Mouse (Mus musculus) hindbrain, postnatal 0 days (tissue): ENCODE data around the gene Slit1. TPM values are rescaled to one million over a fixed set of nuclear protein-coding genes. Genes with fewer than 3 reads are reported as not detected.

Source experiments
- ATAC-seq: fragments of 200-750 bp; cut with Nextera tagmentation; 2 replicates; pipeline ENCODE4 v1.8.0; 2017; ENCODE audit warnings: mild to moderate bottlenecking, moderate TSS enrichment, moderate library complexity
- DNase-seq: peaks from one replicate; pipeline ENCODE4 v3.0.0-alpha.2; 2015; ENCODE audit warnings: low spot score
- H3K27ac ChIP-seq: fragments of 300-500 bp; sonication (generic); 2 replicates; pipeline ENCODE4 v1.5.1; 2014; ENCODE audit warnings: mild to moderate bottlenecking
- H3K27me3 ChIP-seq: fragments of 300-500 bp; sonication (generic); 2 replicates; pipeline ENCODE4 v1.6.1; 2014; ENCODE audit warnings: low read length, mixed read lengths; ENCODE audit not compliant: insufficient read depth
- H3K36me3 ChIP-seq: fragments of 300-500 bp; sonication (generic); 2 replicates; pipeline ENCODE4 v1.6.1; 2014; ENCODE audit warnings: low read length, mixed read lengths; ENCODE audit not compliant: insufficient read depth
- H3K4me1 ChIP-seq: fragments of 300-500 bp; sonication (generic); 2 replicates; pipeline ENCODE4 v1.6.1; 2014; ENCODE audit warnings: antibody characterized with exemption, low read length, mixed read lengths; ENCODE audit not compliant: insufficient read depth
- H3K4me2 ChIP-seq: fragments of 300-500 bp; sonication (generic); 2 replicates; pipeline ENCODE4 v1.6.1; 2014; ENCODE audit warnings: low read depth, mild to moderate bottlenecking, low read length, moderate library complexity, mixed read lengths
- H3K4me3 ChIP-seq: fragments of 300-500 bp; sonication (generic); 2 replicates; pipeline ENCODE4 v1.5.1; 2014; ENCODE audit warnings: low read length
- H3K9ac ChIP-seq: fragments of 300-500 bp; sonication (generic); replicated peaks from 2 replicates; pipeline ENCODE4 v1.6.1; 2014; ENCODE audit warnings: mild to moderate bottlenecking, low read length, moderate library complexity, mixed read lengths
- H3K9me3 ChIP-seq: fragments of 300-500 bp; sonication (generic); 2 replicates; pipeline ENCODE4 v1.6.1; 2016; ENCODE audit warnings: low read length, mixed read lengths
- CTCF ChIP-seq: IDR thresholded peaks from 2 replicates; pipeline ENCODE4 v1.5.1; 2016; ENCODE audit warnings: antibody characterized with exemption, control low read depth, low read depth
- WGBS: fragments of 180-500 bp; shearing (Covaris S2); extraction: QIAGEN DNeasy Blood & Tissue Kit; methylation state at CpG from one replicate; pipeline ENCODE4 v1.1.7; 2014; 5-methylcytosine and 5-hydroxymethylcytosine counted together
- polyA plus RNA-seq: library from polyadenylated mRNA; unstranded; fragments of >200 nt; fragmentation: Nextera tagmentation; extraction: Ambion mirVana; gene quantifications from 2 replicates; pipeline ENCODE4 v1.2.1, GENCODE M21; 2015
- total RNA-seq: library from RNA; depleted of rRNA; stranded (reverse); fragments of >200 nt; gene quantifications from 2 replicates; pipeline ENCODE4 v1.2.3, GENCODE M21; 2014

The Slit1 gene
- total and polyA plus RNA-seq, 2 experiments from 2014 or later: 13.3 to 69.2 TPM

DNA sequence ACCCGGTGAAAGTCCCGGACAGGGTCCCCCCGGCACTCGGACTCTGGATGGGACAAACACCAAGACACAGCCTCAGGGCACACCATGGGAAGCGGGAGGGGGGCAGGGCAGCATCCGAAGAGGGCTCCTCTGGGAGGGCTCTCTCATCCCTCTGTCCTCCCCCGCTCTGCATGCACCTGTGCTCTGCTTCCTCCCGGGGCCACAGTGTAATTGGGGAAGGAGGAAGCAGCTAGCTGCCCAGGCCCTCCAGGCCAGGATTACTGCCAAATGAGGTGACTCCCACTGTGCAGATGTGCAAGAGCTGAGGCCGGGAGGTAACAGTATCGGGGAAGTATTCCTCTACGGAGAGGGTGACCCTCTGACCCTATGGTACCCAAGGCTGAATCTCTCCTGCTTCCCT lies 142.8 kb downstream of the Slit1 start:
- no peaks in the 10 kb centered on the region for H3K27me3 ChIP-seq
- H3K9me3 ChIP-seq: no peaks in the 10 kb centered on the region
- no peak overlapping the region for H3K27ac ChIP-seq
- no peak overlapping the region for H3K4me3 ChIP-seq
- WGBS: 54% methylated on average over 11 of the region's 11 CpGs
- no peak overlapping the region for H3K4me2 ChIP-seq
- H3K4me1 ChIP-seq: no peaks in the 10 kb centered on the region
- H3K36me3 ChIP-seq: no peaks in the 10 kb centered on the region; the same call in 1 of the 2 replicates
- DNase-seq (no peak), ATAC-seq (peak; percentile 15; the same call in 1 of the 2 replicates)
- TF ChIP-seq CTCF: no peak
- no peak overlapping the region for H3K9ac ChIP-seq

GRCm38 (mm10) chr19:41597170-41597894 lies 146.1 kb downstream of the Slit1 start:
- 76% methylated on average over 6 of the region's 6 CpGs for WGBS
- no peaks in the 10 kb centered on the region for H3K4me1 ChIP-seq
- no peak overlapping the region for H3K4me2 ChIP-seq
- TF ChIP-seq CTCF: no peak
- H3K36me3 ChIP-seq: no peaks in the 10 kb centered on the region
- H3K9me3 ChIP-seq: no peaks in the 10 kb centered on the region
- no peak overlapping the region for H3K9ac ChIP-seq
- no peak overlapping the region for H3K4me3 ChIP-seq
- H3K27ac ChIP-seq: no peak overlapping the region
- DNase-seq (peak; percentile 49), ATAC-seq (no peak)
- H3K27me3 ChIP-seq: no peaks in the 10 kb centered on the region

DNA sequence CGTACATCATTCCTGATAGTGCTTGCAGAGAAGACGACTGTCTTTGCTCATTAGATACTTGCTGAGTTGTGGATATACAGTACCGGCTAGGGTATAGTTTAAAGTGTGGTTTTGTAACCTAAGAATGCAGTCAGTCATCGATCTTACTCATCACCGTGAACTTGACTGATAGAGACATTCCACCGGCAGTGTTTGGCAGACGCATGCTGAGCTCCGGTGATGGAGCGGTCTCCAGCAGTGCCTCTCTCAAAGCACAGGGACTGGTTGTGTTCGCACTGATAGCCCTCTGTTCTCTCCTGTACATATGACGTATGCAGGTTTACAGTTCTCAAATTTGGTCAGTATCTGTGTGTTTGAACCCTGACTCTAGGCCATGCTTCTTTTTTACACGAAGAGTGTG lies 151.7 kb downstream of the Slit1 start:
- H3K9ac ChIP-seq: no peak overlapping the region
- ATAC-seq (peak; percentile 43; the same call in 1 of the 2 replicates), DNase-seq (no peak)
- no peak overlapping the region for H3K4me3 ChIP-seq
- H3K36me3 ChIP-seq: no peaks in the 10 kb centered on the region
- no peak overlapping the region for H3K4me2 ChIP-seq
- WGBS: 56% methylated on average over 12 of the region's 12 CpGs
- H3K4me1 ChIP-seq: no peaks in the 10 kb centered on the region
- TF ChIP-seq CTCF: no peak
- H3K27ac ChIP-seq: no peak overlapping the region
- H3K27me3 ChIP-seq: no peaks in the 10 kb centered on the region
- no peaks in the 10 kb centered on the region for H3K9me3 ChIP-seq

- Histone ChIP-seq H3K36me3 (0 out of 2 replicates have a peak, but pooled peaks cover 9% of the 10 kb centered on the region), H3K4me3 (no peak overlapping the region), H3K4me2 (no peak overlapping the region), H3K9me3 (no peaks in the 10 kb centered on the region), H3K9ac (no peak overlapping the region), H3K27ac (no peak overlapping the region), H3K4me1 (no peaks in the 10 kb centered on the region), H3K27me3 (no peaks in the 10 kb centered on the region)
- WGBS: 56% methylated on average over 8 of the region's 8 CpGs
- no peak; the same call in 1 of the 2 replicates for ATAC-seq
- no peak for TF ChIP-seq CTCF
- peak; percentile 13 for DNase-seq
Measured at GRCm38 (mm10) chr19:41589681-41590080, 153.8 kb downstream of the Slit1 start.

DNA sequence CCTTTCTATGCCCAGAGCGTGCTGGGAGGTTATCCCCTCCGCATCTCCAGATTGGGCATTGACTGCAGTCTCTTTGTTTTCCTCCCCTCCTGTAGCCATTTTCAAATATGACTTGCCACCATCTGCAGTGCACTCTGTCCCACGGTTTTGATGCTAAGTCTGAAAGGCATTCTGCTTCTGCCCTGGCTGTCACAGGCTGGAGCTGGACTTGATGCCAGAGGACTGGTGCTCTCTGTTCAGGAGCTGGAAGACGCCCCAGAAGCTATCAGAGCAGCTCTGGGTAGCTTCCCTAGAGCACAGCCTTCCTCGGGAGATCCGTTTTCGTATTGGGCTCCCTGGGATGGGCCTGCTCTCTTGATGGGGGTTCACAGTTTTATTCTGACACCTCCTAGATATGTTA lies 154.4 kb downstream of the Slit1 start:
- no peaks in the 10 kb centered on the region for H3K4me1 ChIP-seq
- WGBS: 72% methylated on average over 7 of the region's 7 CpGs
- no peak for ATAC-seq
- no peak overlapping the region for H3K27ac ChIP-seq
- no peak for TF ChIP-seq CTCF
- H3K4me3 ChIP-seq: no peak overlapping the region
- no peak overlapping the region for H3K9ac ChIP-seq
- no peak overlapping the region for H3K4me2 ChIP-seq
- no peaks in the 10 kb centered on the region for H3K27me3 ChIP-seq
- DNase-seq: peak; percentile 23
- no peaks in the 10 kb centered on the region for H3K9me3 ChIP-seq
- H3K36me3 ChIP-seq: peaks cover 15% of the 10 kb centered on the region; the same call in 1 of the 2 replicates

DNA sequence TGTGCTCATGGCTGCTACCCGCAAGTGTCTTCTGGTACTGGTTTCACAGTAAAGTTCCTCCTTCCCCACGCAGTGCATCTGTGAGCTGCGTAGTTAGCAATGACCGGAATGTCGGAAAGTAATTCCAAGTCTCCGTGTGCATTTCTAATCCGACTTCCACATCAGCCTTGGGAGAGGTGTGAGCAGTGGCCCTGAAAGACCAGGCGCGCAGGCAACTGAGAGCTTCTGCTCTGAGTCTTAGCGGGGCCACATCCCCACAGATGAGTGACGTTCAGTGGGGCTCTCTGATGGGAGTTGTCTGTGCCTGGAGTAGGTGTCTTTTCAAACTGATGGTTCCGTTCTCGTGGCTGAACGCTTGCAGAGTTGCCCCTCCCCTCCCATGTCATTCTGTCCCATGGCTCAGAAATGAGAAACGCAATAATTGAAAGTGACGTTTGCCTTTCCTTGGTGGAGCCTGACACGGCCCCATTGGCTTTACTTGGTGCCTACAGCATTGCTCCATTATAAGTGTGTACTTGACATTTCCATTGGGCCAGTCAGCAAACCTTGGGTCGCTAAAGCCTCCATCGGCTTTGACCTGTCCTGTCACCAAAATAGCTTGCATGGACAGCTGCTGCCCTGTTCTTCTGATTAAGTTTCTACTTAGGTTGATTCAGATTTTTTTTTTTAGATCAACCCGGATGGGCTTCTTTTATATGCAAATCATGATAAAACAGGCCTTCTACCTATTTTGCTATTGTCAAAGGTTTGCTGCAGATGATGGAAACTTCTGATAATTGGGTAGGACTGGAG lies 155.8 kb downstream of the Slit1 start:
- DNase-seq (no peak), ATAC-seq (no peak)
- Histone ChIP-seq H3K9ac (no peak overlapping the region), H3K4me2 (no peak overlapping the region), H3K9me3 (no peaks in the 10 kb centered on the region), H3K36me3 (peaks cover 29% of the 10 kb centered on the region; the same call in 1 of the 2 replicates), H3K4me1 (no peaks in the 10 kb centered on the region), H3K4me3 (no peak overlapping the region), H3K27ac (no peak overlapping the region), H3K27me3 (no peaks in the 10 kb centered on the region)
- TF ChIP-seq CTCF: no peak
- 84% methylated on average over 20 of the region's 20 CpGs for WGBS
